Comparison of ENCODE assay signal across 8 mouse cellular contexts in genomic region chr11:49189737-49190136, GRCm38 (mm10). TPM values are rescaled to one million over a fixed set of nuclear protein-coding genes. Genes with fewer than 3 reads are reported as not detected.
DNase-seq lines count a peak whose midpoint lies in the region.

No protein-coding gene starts in this region.

- peak; percentile 57 for DNase-seq in ovary, postnatal 14 days (ENCODE audit: low spot score)
- DNase-seq in ovary, adult 18-20 months (ENCODE audit: low spot score) = no peak
- peak; percentile 55 for DNase-seq in adrenal gland, adult 2 months
- DNase-seq in embryo, embryonic 11.5 days (ENCODE audit: low read depth, low spot score) = peak; percentile 34
- peak; percentile 14 for DNase-seq in hindlimb bud, embryonic 11.5 days (ENCODE audit: extremely low spot score, low read depth, low spot score)
- peak; percentile 47 for DNase-seq in limb, embryonic 10.5 days (ENCODE audit: low spot score)
- DNase-seq in retina, embryonic 14.5 days (ENCODE audit: low spot score) = peak; percentile 75
- DNase-seq in thymus, postnatal 4 days = peak; percentile 86

- no peaks in the 10 kb centered on the region for H3K36me3 ChIP-seq in limb, embryonic 10.5 days

- H3K4me3 ChIP-seq in limb, embryonic 10.5 days = no peak overlapping the region

- no peaks in the 10 kb centered on the region for H3K27me3 ChIP-seq in limb, embryonic 10.5 days (ENCODE audit: low read depth, poor library complexity, severe bottlenecking)

- WGBS in limb, embryonic 10.5 days = 9% methylated on average over 7 of the region's 7 CpGs

- H3K4me1 ChIP-seq in limb, embryonic 10.5 days = no peaks in the 10 kb centered on the region

- H3K9me3 ChIP-seq in limb, embryonic 10.5 days (replicated peaks) = no peaks in the 10 kb centered on the region

- no peak overlapping the region for H3K27ac ChIP-seq in limb, embryonic 10.5 days

RNA-seq across cellular contexts. Expression of gene Btnl9, which starts 2.8 kb away (rescaled TPM):
- total RNA-seq in adrenal gland, adult 2 months (2021) = 10 to 100 TPM; 13.3 to 33.0 TPM
- polyA plus RNA-seq in adrenal gland, adult 2 months (2012; rRNA removed) = 90.4 and 126 TPM in 2 replicates
- polyA plus RNA-seq in limb, embryonic 10.5 days (2016; fragmentation: Nextera tagmentation; extraction: Ambion mirVana) = 0.34 TPM in 1 of 2 replicates, not detected in the other

RNA-seq across cellular contexts. Expression of gene Zfp62, which starts 13.4 kb away (rescaled TPM):
- 10 to 100 TPM; 25.8 to 40.9 TPM for total RNA-seq in adrenal gland, adult 2 months (2021)
- polyA plus RNA-seq in adrenal gland, adult 2 months (2012; rRNA removed) = 2.2 and 2.7 TPM in 2 replicates
- 34.6 and 48.3 TPM in 2 replicates for polyA plus RNA-seq in limb, embryonic 10.5 days (2016; fragmentation: Nextera tagmentation; extraction: Ambion mirVana)

RNA-seq across cellular contexts. Expression of gene Olfr1394, which starts 35.6 kb away (rescaled TPM):
- not detected for total RNA-seq in adrenal gland, adult 2 months (2021)
- polyA plus RNA-seq in adrenal gland, adult 2 months (2012; rRNA removed) = not detected in 2 replicates
- not detected in 2 replicates for polyA plus RNA-seq in limb, embryonic 10.5 days (2016; fragmentation: Nextera tagmentation; extraction: Ambion mirVana)

RNA-seq across cellular contexts. Expression of gene Olfr1395, which starts 47.7 kb away (rescaled TPM):
- not detected for total RNA-seq in adrenal gland, adult 2 months (2021)
- not detected in 2 replicates for polyA plus RNA-seq in adrenal gland, adult 2 months (2012; rRNA removed)
- not detected in 2 replicates for polyA plus RNA-seq in limb, embryonic 10.5 days (2016; fragmentation: Nextera tagmentation; extraction: Ambion mirVana)

RNA-seq across cellular contexts. Expression of gene Mgat1, which starts 54.3 kb away (rescaled TPM):
- total RNA-seq in adrenal gland, adult 2 months (2021) = 100 to 1,000 TPM; 115 to 119 TPM
- polyA plus RNA-seq in adrenal gland, adult 2 months (2012; rRNA removed) = 173 and 211 TPM in 2 replicates
- 40.0 and 46.0 TPM in 2 replicates for polyA plus RNA-seq in limb, embryonic 10.5 days (2016; fragmentation: Nextera tagmentation; extraction: Ambion mirVana)

Comparison
In these comparisons a context has a peak if more than half of its experiments do, and no peak if none do; other contexts are left out.
1. RNA of gene Btnl9, which starts 2.8 kb away (polyA plus RNA-seq): 90.4 to 126 TPM in adrenal gland, adult 2 months; 0.34 TPM in limb, embryonic 10.5 days; every median in the first group is over 10 times any median in the second.